Mouse (Mus musculus): ENCODE measurements around the gene Plb1. TPM values are rescaled to one million over a fixed set of nuclear protein-coding genes. Genes with fewer than 3 reads are reported as not detected.

Gene Plb1
- polyA plus RNA-seq, 1 experiment from 2014 or later = not detected

GRCm38 (mm10) chr5:32272502-32272901 is 40.0 kb downstream of the Plb1 start:
- no peaks in the 10 kb centered on the region for H3K36me3 ChIP-seq
- no peak overlapping the region for H3K4me3 ChIP-seq
- no peak for DNase-seq (ENCODE audit: low spot score)
- no peak overlapping the region for H3K27ac ChIP-seq
- H3K9me3 ChIP-seq (replicated peaks) = no peaks in the 10 kb centered on the region
- 55% methylated on average over 7 of the region's 7 CpGs for WGBS
- no peaks in the 10 kb centered on the region for H3K27me3 ChIP-seq (ENCODE audit: low read depth, poor library complexity, severe bottlenecking)
- no peaks in the 10 kb centered on the region for H3K4me1 ChIP-seq

DNA sequence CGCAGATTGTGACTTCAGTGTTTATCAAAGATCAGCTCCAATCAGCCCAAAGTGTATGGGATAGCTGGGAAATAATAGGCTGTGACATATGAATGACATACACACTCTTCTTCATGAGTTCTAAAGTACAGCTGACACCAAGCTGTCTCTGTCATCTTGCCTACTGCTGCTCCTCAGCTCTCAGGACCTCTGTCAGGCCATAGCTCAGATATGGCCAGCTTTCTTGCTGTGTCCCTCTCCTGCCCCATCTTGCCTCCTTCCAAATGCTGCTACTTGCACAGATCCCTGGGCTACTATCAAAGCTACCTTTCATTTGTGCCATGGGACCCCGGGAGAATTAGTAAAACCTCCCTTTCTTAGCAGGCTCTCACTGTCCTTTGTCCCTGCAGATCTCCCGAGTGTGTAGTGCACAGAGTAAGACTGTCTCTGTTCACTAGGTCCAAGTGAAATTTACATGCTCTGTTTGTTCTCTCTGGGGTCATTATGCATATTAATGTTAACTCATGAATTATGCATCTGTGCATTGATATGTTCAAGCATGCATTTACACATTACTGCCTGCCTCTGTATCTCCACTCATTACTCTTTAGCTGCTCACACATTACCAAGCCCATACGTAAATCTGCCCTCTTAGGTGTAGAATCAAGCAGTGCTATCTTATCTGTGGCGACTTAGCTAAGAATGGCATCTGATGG is 45.6 kb downstream of the Plb1 start:
- Histone ChIP-seq H3K36me3 (no peaks in the 10 kb centered on the region), H3K4me1 (peaks cover 5% of the 10 kb centered on the region; the same call in 1 of the 2 replicates), H3K27me3 (ENCODE audit: low read depth, poor library complexity, severe bottlenecking) (no peaks in the 10 kb centered on the region), H3K27ac (no peak overlapping the region), H3K4me3 (no peak overlapping the region), H3K9me3 (replicated peaks) (no peaks in the 10 kb centered on the region)
- DNase-seq (ENCODE audit: low spot score) = no peak
- 77% methylated on average over 5 of the region's 5 CpGs for WGBS

DNA sequence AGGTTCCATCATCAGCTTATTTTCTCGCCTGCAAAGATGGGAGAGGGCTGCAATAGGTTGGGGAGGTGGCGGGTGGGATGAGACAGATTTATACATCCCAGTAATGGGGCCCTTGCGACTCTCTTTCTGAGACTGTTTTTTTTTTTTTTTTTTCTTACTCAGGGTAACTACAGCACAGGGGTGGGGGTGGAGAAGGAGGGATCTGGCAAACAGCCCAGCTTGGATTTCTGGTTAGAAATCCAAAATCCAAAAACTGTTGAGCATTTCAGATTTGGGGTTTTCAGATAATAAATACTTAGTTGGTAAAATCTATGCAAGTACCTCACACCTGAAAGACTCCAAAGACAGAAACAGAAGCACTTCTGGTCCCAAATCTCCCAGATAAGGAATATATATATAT is 47.6 kb downstream of the Plb1 start:
- Histone ChIP-seq H3K27me3 (ENCODE audit: low read depth, poor library complexity, severe bottlenecking) (no peaks in the 10 kb centered on the region), H3K36me3 (no peaks in the 10 kb centered on the region), H3K9me3 (replicated peaks) (no peaks in the 10 kb centered on the region), H3K4me1 (peaks cover 12% of the 10 kb centered on the region; the same call in 1 of the 2 replicates), H3K4me3 (no peak overlapping the region), H3K27ac (no peak overlapping the region)
- DNase-seq (ENCODE audit: low spot score) = no peak
- WGBS = 62% methylated on average over 3 of the region's 3 CpGs

DNA sequence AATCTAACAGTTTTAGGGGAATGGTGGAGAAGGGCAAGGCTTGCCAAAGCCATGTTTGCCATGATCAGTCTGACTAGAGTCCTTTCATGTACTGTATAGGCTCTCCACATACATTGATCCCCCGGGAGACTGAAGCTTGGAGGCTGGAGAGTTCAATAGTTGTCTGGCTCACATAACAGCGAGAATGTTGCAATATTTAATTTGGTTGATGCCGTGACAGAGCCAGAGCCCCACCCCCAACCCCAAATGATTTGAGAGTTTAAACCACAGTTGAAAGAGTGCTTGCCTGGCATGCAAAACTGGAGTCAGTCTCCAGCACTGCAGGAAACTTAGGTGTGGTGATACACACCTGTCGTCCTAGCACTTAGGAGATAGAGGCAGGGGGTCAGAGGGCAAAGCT is 49.8 kb downstream of the Plb1 start:
- Histone ChIP-seq H3K4me1 (peaks cover 12% of the 10 kb centered on the region; the same call in 1 of the 2 replicates), H3K27ac (no peak overlapping the region), H3K36me3 (no peaks in the 10 kb centered on the region), H3K9me3 (replicated peaks) (no peaks in the 10 kb centered on the region), H3K27me3 (ENCODE audit: low read depth, poor library complexity, severe bottlenecking) (no peaks in the 10 kb centered on the region), H3K4me3 (no peak overlapping the region)
- WGBS = 72% methylated on average over 4 of the region's 4 CpGs
- no peak for DNase-seq (ENCODE audit: low spot score)

GRCm38 (mm10) chr5:32283457-32283856 is 50.9 kb downstream of the Plb1 start:
- Histone ChIP-seq H3K27me3 (ENCODE audit: low read depth, poor library complexity, severe bottlenecking) (no peaks in the 10 kb centered on the region), H3K4me1 (peaks cover 12% of the 10 kb centered on the region; the same call in 1 of the 2 replicates), H3K9me3 (replicated peaks) (no peaks in the 10 kb centered on the region), H3K27ac (no peak overlapping the region), H3K36me3 (no peaks in the 10 kb centered on the region), H3K4me3 (no peak overlapping the region)
- WGBS = 83% methylated on average over 2 of the region's 2 CpGs
- no peak for DNase-seq (ENCODE audit: low spot score)

- Histone ChIP-seq H3K36me3 (no peaks in the 10 kb centered on the region), H3K27me3 (ENCODE audit: low read depth, poor library complexity, severe bottlenecking) (no peaks in the 10 kb centered on the region)
- 74% methylated on average over 4 of the region's 4 CpGs for WGBS
Measured at GRCm38 (mm10) chr5:32286315-32286714, 53.8 kb downstream of the Plb1 start.

DNA sequence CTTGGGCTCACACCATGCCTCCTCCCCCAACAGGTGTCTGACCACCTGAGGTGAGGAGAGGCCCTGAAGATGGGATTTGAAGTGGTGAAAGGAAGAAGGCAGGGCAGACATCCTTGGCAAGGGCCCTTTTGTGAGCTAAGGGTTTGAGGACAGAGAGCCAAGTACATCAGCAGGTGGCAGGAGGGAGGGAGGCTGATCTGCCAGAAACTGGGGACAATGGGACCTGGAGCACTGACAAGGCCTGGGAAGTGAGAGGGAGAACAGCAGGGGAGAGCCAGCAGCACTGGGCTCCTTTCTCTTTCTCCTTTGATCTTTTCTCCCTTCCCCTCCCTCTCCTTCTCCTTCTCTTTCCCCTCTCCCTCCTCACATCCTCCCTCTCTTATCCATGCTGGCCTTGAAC is 55.5 kb downstream of the Plb1 start:
- H3K9me3 ChIP-seq (replicated peaks) = no peaks in the 10 kb centered on the region
- H3K4me3 ChIP-seq = no peak overlapping the region
- H3K27me3 ChIP-seq (ENCODE audit: low read depth, poor library complexity, severe bottlenecking) = no peaks in the 10 kb centered on the region
- no peak for DNase-seq (ENCODE audit: low spot score)
- no peak overlapping the region for H3K27ac ChIP-seq
- peaks cover 7% of the 10 kb centered on the region; the same call in 1 of the 2 replicates for H3K4me1 ChIP-seq
- H3K36me3 ChIP-seq = no peaks in the 10 kb centered on the region

More at GRCm38 (mm10) chr5:32286315-32286714, 53.8 kb downstream of the Plb1 start:
- DNase-seq (ENCODE audit: low spot score) = no peak
- Histone ChIP-seq H3K9me3 (replicated peaks) (no peaks in the 10 kb centered on the region), H3K4me3 (no peak overlapping the region), H3K4me1 (peaks cover 12% of the 10 kb centered on the region; the same call in 1 of the 2 replicates), H3K27ac (no peak overlapping the region)

DNA sequence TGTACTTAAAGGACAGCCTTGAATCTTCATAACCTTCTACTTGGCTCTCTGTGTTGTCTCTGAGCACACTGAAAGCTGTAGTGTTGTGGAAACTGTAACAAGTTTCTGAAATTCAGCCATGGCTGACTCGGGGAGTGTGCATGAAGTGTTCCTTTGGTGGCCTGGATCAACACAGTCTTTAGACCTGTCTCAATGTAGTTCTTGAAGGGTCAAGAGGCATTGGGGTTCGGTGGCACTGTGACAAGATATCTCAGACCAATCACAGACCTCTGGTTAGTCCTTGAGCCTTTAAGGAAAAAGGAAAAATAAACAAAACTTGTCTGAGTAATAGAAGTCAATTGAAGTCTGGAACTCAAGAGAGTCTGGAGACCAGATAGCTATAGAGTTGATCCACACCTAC is 58.8 kb downstream of the Plb1 start:
- no peak overlapping the region for H3K27ac ChIP-seq
- 83% methylated on average over 2 of the region's 2 CpGs for WGBS
- H3K27me3 ChIP-seq (ENCODE audit: low read depth, poor library complexity, severe bottlenecking) = no peaks in the 10 kb centered on the region
- no peak for DNase-seq (ENCODE audit: low spot score)
- H3K4me3 ChIP-seq = no peak overlapping the region
- H3K4me1 ChIP-seq = no peaks in the 10 kb centered on the region; the same call in 1 of the 2 replicates
- H3K36me3 ChIP-seq = no peaks in the 10 kb centered on the region
- no peaks in the 10 kb centered on the region for H3K9me3 ChIP-seq (replicated peaks)

GRCm38 (mm10) chr5:32302991-32303921 is 70.7 kb downstream of the Plb1 start:
- Histone ChIP-seq H3K4me3 (peak overlapping the region; percentile 43), H3K27me3 (ENCODE audit: low read depth, poor library complexity, severe bottlenecking) (no peaks in the 10 kb centered on the region), H3K9me3 (replicated peaks) (no peaks in the 10 kb centered on the region), H3K27ac (peak overlapping the region; percentile 64), H3K36me3 (no peaks in the 10 kb centered on the region), H3K4me1 (peaks cover 15% of the 10 kb centered on the region)
- peak; percentile 78 for DNase-seq (ENCODE audit: low spot score)
- 15% methylated on average over 23 of the region's 23 CpGs for WGBS

GRCm38 (mm10) chr5:32307106-32307505 is 74.6 kb downstream of the Plb1 start:
- Histone ChIP-seq H3K36me3 (no peaks in the 10 kb centered on the region), H3K4me3 (no peak overlapping the region), H3K27ac (no peak overlapping the region), H3K4me1 (peaks cover 15% of the 10 kb centered on the region), H3K9me3 (replicated peaks) (no peaks in the 10 kb centered on the region), H3K27me3 (ENCODE audit: low read depth, poor library complexity, severe bottlenecking) (no peaks in the 10 kb centered on the region)
- 69% methylated on average over 2 of the region's 2 CpGs for WGBS
- DNase-seq (ENCODE audit: low spot score) = no peak

DNA sequence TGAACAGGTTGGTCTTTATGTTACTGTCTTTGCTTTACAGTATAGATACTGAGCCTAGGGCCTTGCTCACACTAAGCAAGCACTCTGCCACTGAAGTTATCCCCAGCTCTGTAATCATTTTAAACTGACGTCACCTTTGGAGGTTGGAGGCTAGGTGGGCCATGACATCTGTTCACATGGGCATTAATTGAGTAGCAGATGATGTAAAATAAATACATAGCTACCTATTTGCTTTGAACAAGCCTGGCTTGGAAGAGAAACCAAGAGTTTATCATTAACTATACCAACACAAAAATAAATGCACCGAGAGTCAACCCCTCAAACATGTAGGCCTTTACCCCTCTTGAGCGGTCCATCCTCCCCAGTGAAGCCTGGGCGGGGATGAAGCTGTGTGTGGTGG is 76.1 kb downstream of the Plb1 start:
- Histone ChIP-seq H3K9me3 (replicated peaks) (no peaks in the 10 kb centered on the region), H3K4me1 (peaks cover 6% of the 10 kb centered on the region), H3K27ac (no peak overlapping the region), H3K27me3 (ENCODE audit: low read depth, poor library complexity, severe bottlenecking) (no peaks in the 10 kb centered on the region), H3K4me3 (no peak overlapping the region), H3K36me3 (no peaks in the 10 kb centered on the region)
- DNase-seq (ENCODE audit: low spot score) = no peak
- 89% methylated on average over 4 of the region's 4 CpGs for WGBS

- Histone ChIP-seq H3K4me1 (peaks cover 5% of the 10 kb centered on the region; the same call in 1 of the 2 replicates), H3K36me3 (no peaks in the 10 kb centered on the region), H3K27me3 (ENCODE audit: low read depth, poor library complexity, severe bottlenecking) (no peaks in the 10 kb centered on the region), H3K9me3 (replicated peaks) (no peaks in the 10 kb centered on the region), H3K27ac (no peak overlapping the region), H3K4me3 (no peak overlapping the region)
- no peak for DNase-seq (ENCODE audit: low spot score)
- 75% methylated on average over 1 of the region's 1 CpGs for WGBS
Measured at GRCm38 (mm10) chr5:32309714-32310113, 77.2 kb downstream of the Plb1 start.

DNA sequence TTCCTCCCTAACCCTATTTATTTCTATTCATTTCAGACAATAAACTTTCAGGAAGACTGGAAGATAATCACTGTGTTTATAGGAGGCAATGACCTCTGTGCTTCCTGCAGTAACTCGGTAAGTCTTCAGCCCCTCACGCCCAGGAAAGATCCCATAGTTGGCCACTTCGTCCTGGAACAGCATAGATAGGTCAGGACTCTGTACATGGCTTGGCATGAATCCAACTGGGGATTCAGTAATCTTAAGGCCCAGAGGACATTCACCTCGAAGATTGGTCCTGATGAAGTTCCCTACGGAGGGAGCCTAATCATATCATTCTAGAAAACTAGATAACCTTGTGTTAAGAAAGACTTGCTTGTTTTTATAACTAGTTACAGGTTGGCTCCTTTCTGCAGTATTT is 78.3 kb downstream of the Plb1 start:
- H3K9me3 ChIP-seq (replicated peaks) = no peaks in the 10 kb centered on the region
- H3K27ac ChIP-seq = no peak overlapping the region
- no peaks in the 10 kb centered on the region for H3K36me3 ChIP-seq
- peaks cover 5% of the 10 kb centered on the region; the same call in 1 of the 2 replicates for H3K4me1 ChIP-seq
- H3K27me3 ChIP-seq (ENCODE audit: low read depth, poor library complexity, severe bottlenecking) = no peaks in the 10 kb centered on the region
- H3K4me3 ChIP-seq = no peak overlapping the region
- WGBS = 85% methylated on average over 5 of the region's 5 CpGs
- no peak for DNase-seq (ENCODE audit: low spot score)
